9 mouse cellular contexts compared by ENCODE assay signal in genomic region chr7:90131376-90131651, GRCm38 (mm10). TPM values are rescaled to one million over a fixed set of nuclear protein-coding genes. Genes with fewer than 3 reads are reported as not detected.
DNase-seq lines count a peak whose midpoint lies in the region; ATAC-seq and TF ChIP-seq lines count a peak whose summit lies in the region.
"Had no signal": no experiment of that assay in that cellular context is flagged by ENCODE, and none has a peak within 500 bp of the region (broad histone marks: within the 10 kb centered on the region; RNA-seq: fewer than 3 reads in every experiment).

No protein-coding gene starts in this region.

- TF ChIP-seq POLR2A in liver, adult 2 months (IDR thresholded peaks at IDR 0.05; ENCODE audit: extremely low read depth, insufficient read depth, low read length), result no peak

- DNase-seq in liver, adult 2 months (ENCODE audit: extremely low read depth, low read depth, low spot score), result no peak
- DNase-seq in liver, result no peak
- no peak for DNase-seq in embryonic facial prominence, embryonic 14.5 days (ENCODE audit: low spot score)
- DNase-seq in adrenal gland, postnatal 25 days, result no peak
- no peak for DNase-seq in T-cell, adult 2 months (ENCODE audit: low spot score)
- DNase-seq: layer of hippocampus, adult 9-11 months had no signal

- peak overlapping the region; percentile 89 for H3K27ac ChIP-seq in liver, adult 2 months (replicated peaks; ENCODE audit: insufficient read depth, low read depth, low read length)
- H3K27ac ChIP-seq in embryonic facial prominence, embryonic 14.5 days (replicated peaks; ENCODE audit: low read depth, low read length), result peak overlapping the region; percentile 99
- peak overlapping the region; percentile 96 for H3K27ac ChIP-seq in intestine, embryonic 16.5 days (ENCODE audit: low read length)
- peak overlapping the region; percentile 96 for H3K27ac ChIP-seq in neural tube, embryonic 13.5 days (replicated peaks)

- H3K4me1 ChIP-seq in liver, adult 2 months (ENCODE audit: control insufficient read depth, insufficient read depth, low read length), result peaks cover 17% of the 10 kb centered on the region; the same call in 1 of the 2 replicates
- peaks cover 16% of the 10 kb centered on the region for H3K4me1 ChIP-seq in embryonic facial prominence, embryonic 14.5 days (ENCODE audit: control insufficient read depth, insufficient read depth, low read length)
- H3K4me1 ChIP-seq in intestine, embryonic 16.5 days (ENCODE audit: control insufficient read depth, insufficient read depth, low read length), result 0 out of 2 replicates have a peak, but pooled peaks cover 8% of the 10 kb centered on the region
- peaks cover 26% of the 10 kb centered on the region for H3K4me1 ChIP-seq in neural tube, embryonic 13.5 days (replicated peaks)

- H3K4me2 ChIP-seq in embryonic facial prominence, embryonic 14.5 days (ENCODE audit: low read depth, low read length), result peak overlapping the region; percentile 89
- H3K4me2 ChIP-seq in intestine, embryonic 16.5 days (ENCODE audit: low read depth, low read length), result peak overlapping the region; percentile 81
- peak overlapping the region; percentile 94 for H3K4me2 ChIP-seq in neural tube, embryonic 13.5 days

- no peak for ATAC-seq in embryonic facial prominence, embryonic 14.5 days (ENCODE audit: low read depth)
- ATAC-seq in intestine, embryonic 16.5 days, result no peak
- ATAC-seq in neural tube, embryonic 13.5 days (ENCODE audit: low read depth), result no peak
- ATAC-seq in erythroid progenitor cell, adult 5-6 weeks (replicated peaks; ENCODE audit: low FRiP score, poor library complexity, severe bottlenecking), result no peak

- H3K36me3 ChIP-seq in liver, adult 2 months (ENCODE audit: control insufficient read depth, insufficient read depth, low read length), result no peaks in the 10 kb centered on the region
- H3K36me3 ChIP-seq in embryonic facial prominence, embryonic 14.5 days (ENCODE audit: control insufficient read depth, insufficient read depth, low read length), result no peaks in the 10 kb centered on the region
- H3K36me3 ChIP-seq in intestine, embryonic 16.5 days (ENCODE audit: control insufficient read depth, insufficient read depth, low read length), result no peaks in the 10 kb centered on the region
- no peaks in the 10 kb centered on the region for H3K36me3 ChIP-seq in neural tube, embryonic 13.5 days

- no peak for TF ChIP-seq CTCF in liver, adult 2 months (IDR thresholded peaks at IDR 0.05; ENCODE audit: low read depth, low read length)

- H3K9me3 ChIP-seq in embryonic facial prominence, embryonic 14.5 days (ENCODE audit: control insufficient read depth, low read length), result no peaks in the 10 kb centered on the region
- H3K9me3 ChIP-seq in intestine, embryonic 16.5 days (ENCODE audit: control insufficient read depth, low read length), result no peaks in the 10 kb centered on the region
- H3K9me3 ChIP-seq in neural tube, embryonic 13.5 days, result no peaks in the 10 kb centered on the region

- H3K4me3 ChIP-seq in liver, adult 2 months (ENCODE audit: insufficient read depth, low read depth, low read length), result peak overlapping the region; percentile 94
- H3K4me3 ChIP-seq in embryonic facial prominence, embryonic 14.5 days (ENCODE audit: low read depth, low read length), result peak overlapping the region; percentile 96
- H3K4me3 ChIP-seq in intestine, embryonic 16.5 days (ENCODE audit: low read length), result peak overlapping the region; percentile 92
- H3K4me3 ChIP-seq in neural tube, embryonic 13.5 days, result peak overlapping the region; percentile 97

- H3K27me3 ChIP-seq in liver, adult 2 months (ENCODE audit: control insufficient read depth, insufficient read depth, low read length), result no peaks in the 10 kb centered on the region
- H3K27me3 ChIP-seq in embryonic facial prominence, embryonic 14.5 days (replicated peaks; ENCODE audit: control insufficient read depth, insufficient read depth, low read length), result no peaks in the 10 kb centered on the region
- no peaks in the 10 kb centered on the region for H3K27me3 ChIP-seq in intestine, embryonic 16.5 days (replicated peaks; ENCODE audit: control insufficient read depth, insufficient read depth, low read length)
- no peaks in the 10 kb centered on the region for H3K27me3 ChIP-seq in neural tube, embryonic 13.5 days

- peak overlapping the region; percentile 75 for H3K9ac ChIP-seq in liver, adult 2 months (ENCODE audit: low read depth, low read length)
- peak overlapping the region; percentile 99 for H3K9ac ChIP-seq in embryonic facial prominence, embryonic 14.5 days (ENCODE audit: low read depth, low read length)
- peak overlapping the region; percentile 99 for H3K9ac ChIP-seq in intestine, embryonic 16.5 days (ENCODE audit: low read depth, low read length)
- H3K9ac ChIP-seq in neural tube, embryonic 13.5 days, result peak overlapping the region; percentile 97

- WGBS in liver, adult 2 months, result 0% methylated on average over 2 of the region's 2 CpGs
- WGBS in embryonic facial prominence, embryonic 14.5 days, result 0% methylated on average over 2 of the region's 2 CpGs
- WGBS in intestine, embryonic 16.5 days, result under 1% methylated on average over 2 of the region's 2 CpGs
- 0% methylated on average over 2 of the region's 2 CpGs for WGBS in neural tube, embryonic 13.5 days

- H3K79me2 ChIP-seq in liver, adult 2 months (ENCODE audit: control insufficient read depth, insufficient read depth, low read length), result peaks cover 16% of the 10 kb centered on the region; the same call in 1 of the 2 replicates

RNA-seq across cellular contexts. Expression of gene Picalm, which starts 1.3 kb away (rescaled TPM):
- total RNA-seq in liver, adult 2 months (2014; rRNA removed), result 120 and 127 TPM in 2 replicates
- 24.6 and 29.7 TPM in 2 replicates for polyA plus RNA-seq in liver, adult 2 months (2012; rRNA removed)
- 59.0 and 60.0 TPM in 2 replicates for polyA plus RNA-seq in embryonic facial prominence, embryonic 14.5 days (2014; fragmentation: Nextera tagmentation; extraction: Ambion mirVana)
- polyA plus RNA-seq in intestine, embryonic 16.5 days (2015; fragmentation: Nextera tagmentation; extraction: Ambion mirVana), result 25.5 and 27.0 TPM in 2 replicates
- polyA plus RNA-seq in neural tube, embryonic 13.5 days (2015; fragmentation: Nextera tagmentation; extraction: Ambion mirVana), result 39.0 and 39.5 TPM in 2 replicates
- 1,006 and 1,368 TPM in 2 replicates for total RNA-seq in erythroid progenitor cell, adult 5-6 weeks (2015; ENCODE audit: low replicate concordance)
- 1,167 and 1,289 TPM in 2 replicates for total RNA-seq in erythroid progenitor cell, adult 5-6 weeks (2017; ENCODE audit: low replicate concordance)
- total RNA-seq in adrenal gland, postnatal 25 days (2021), result 152 and 162 TPM in 2 replicates
